Mouse (Mus musculus) hindbrain, embryonic 11.5 days (tissue): ENCODE measurements at regions not wholly inside any gene's neighbourhood (a gene's known extent, or its start where the extent isn't known, plus 50 kb on each side); places are given as distances from the start of the nearest gene placed in this dataset.

Experiments
- ATAC-seq: fragments of 200-750 bp; cut with Nextera tagmentation; 2 replicates; pipeline ENCODE4 v1.8.0; 2017; ENCODE audit warnings: mild to moderate bottlenecking, moderate TSS enrichment, moderate library complexity; ENCODE audit not compliant: low FRiP score
- DNase-seq: peaks from one replicate; pipeline ENCODE4 v3.0.0-alpha.2; 2015; ENCODE audit warnings: low spot score
- H3K27ac ChIP-seq: fragments of 300-500 bp; sonication (generic); 2 replicates; pipeline ENCODE4 v1.5.1; 2014; ENCODE audit warnings: mild to moderate bottlenecking, low read depth, low read length
- H3K27me3 ChIP-seq: fragments of 300-500 bp; sonication (generic); 2 replicates; pipeline ENCODE4 v1.6.1; 2014; ENCODE audit warnings: mild to moderate bottlenecking, low read length, moderate library complexity, mixed read lengths; ENCODE audit not compliant: control insufficient read depth, insufficient read depth
- H3K36me3 ChIP-seq: fragments of 300-500 bp; sonication (generic); 2 replicates; pipeline ENCODE4 v1.6.1; 2014; ENCODE audit warnings: mild to moderate bottlenecking, low read length, moderate library complexity, mixed read lengths; ENCODE audit not compliant: control insufficient read depth, insufficient read depth
- H3K4me1 ChIP-seq: fragments of 300-500 bp; sonication (generic); replicated peaks from 2 replicates; pipeline ENCODE4 v1.6.1; 2014; ENCODE audit warnings: low read length, mixed read lengths; ENCODE audit not compliant: control insufficient read depth, insufficient read depth
- H3K4me2 ChIP-seq: fragments of 300-500 bp; sonication (generic); replicated peaks from 2 replicates; pipeline ENCODE4 v1.6.1; 2014; ENCODE audit warnings: mild to moderate bottlenecking, low read depth, low read length
- H3K4me3 ChIP-seq: fragments of 300-500 bp; sonication (generic); 2 replicates; pipeline ENCODE4 v1.5.1; 2014; ENCODE audit warnings: low read depth, low read length
- H3K9ac ChIP-seq: fragments of 300-500 bp; sonication (generic); 2 replicates; pipeline ENCODE4 v1.6.1; 2014; ENCODE audit warnings: low read depth, low read length
- H3K9me3 ChIP-seq: fragments of 300-500 bp; sonication (generic); 2 replicates; pipeline ENCODE4 v1.6.1; 2016; ENCODE audit warnings: low read length; ENCODE audit not compliant: control insufficient read depth
- WGBS: fragments of 180-500 bp; shearing (Covaris S2); extraction: QIAGEN DNeasy Blood & Tissue Kit; methylation state at CpG from one replicate; pipeline ENCODE4 v1.1.7; 2014; 5-methylcytosine and 5-hydroxymethylcytosine counted together

DNA sequence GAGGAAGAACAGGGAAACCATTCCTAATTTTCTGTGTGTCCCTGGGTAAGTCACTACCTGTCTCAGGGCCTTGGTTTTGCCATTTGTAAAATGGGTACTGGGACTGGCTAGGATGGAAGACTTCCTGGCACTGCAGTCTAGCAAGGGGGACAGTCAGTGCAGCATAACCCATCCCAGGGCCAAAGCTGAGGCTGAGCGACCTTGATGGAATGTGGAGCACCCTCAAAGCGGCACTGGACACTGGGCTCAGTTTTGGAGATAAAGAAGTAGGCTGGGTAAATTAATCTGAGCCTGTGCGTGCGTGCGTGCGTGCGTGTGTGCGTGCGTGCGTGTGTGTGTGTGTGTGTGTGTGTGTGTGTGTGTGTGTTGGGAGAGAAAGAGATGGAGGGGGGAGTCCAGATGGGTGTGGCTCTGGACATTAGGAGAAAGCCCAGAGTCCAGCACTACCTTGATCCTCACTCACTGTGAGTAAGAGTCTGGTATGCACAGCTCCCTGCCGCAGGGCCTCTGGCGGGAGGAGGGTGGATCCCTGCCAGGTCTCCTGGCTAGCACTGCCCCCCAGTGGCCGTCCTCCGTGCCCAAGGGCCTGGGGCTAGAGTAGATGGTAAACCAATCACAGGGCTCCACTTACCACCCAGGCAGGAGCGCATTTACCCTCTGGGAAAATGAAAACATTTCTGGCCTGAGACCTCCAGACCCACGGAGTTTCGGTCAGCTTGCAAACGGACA, 320.3 kb upstream of the Dio3 start:
- H3K27ac ChIP-seq: no peak overlapping the region
- no peak overlapping the region for H3K4me2 ChIP-seq
- H3K9me3 ChIP-seq: no peaks in the 10 kb centered on the region
- 47% methylated on average over 18 of the region's 18 CpGs for WGBS
- peak; percentile 94 for ATAC-seq
- H3K4me1 ChIP-seq: no peaks in the 10 kb centered on the region
- no peaks in the 10 kb centered on the region for H3K36me3 ChIP-seq
- no peaks in the 10 kb centered on the region for H3K27me3 ChIP-seq
- H3K9ac ChIP-seq: no peak overlapping the region
- no peak overlapping the region for H3K4me3 ChIP-seq
- DNase-seq: peak; percentile 89

DNA sequence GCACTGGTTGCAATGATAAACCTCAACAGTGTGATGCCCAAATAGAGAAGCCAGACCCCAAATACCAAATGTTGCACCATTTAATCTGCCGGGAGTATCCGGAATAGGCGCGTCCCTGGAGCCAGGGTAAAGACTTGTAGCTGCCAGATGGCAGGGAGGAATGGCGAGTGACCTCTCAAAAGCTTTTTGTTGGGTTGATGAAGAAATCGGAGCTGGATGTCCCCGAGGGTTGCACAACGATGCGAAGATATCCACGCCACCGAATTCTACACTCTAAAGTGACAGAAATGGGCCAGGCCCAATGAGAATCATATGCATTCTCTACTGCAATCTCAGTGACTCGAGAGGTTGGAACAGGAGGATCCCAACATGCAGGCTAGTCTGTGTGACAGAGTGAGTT, 312.1 kb upstream of the Dio3 start:
- no peaks in the 10 kb centered on the region for H3K36me3 ChIP-seq
- H3K4me2 ChIP-seq: no peak overlapping the region
- H3K9me3 ChIP-seq: no peaks in the 10 kb centered on the region
- no peak overlapping the region for H3K9ac ChIP-seq
- 86% methylated on average over 12 of the region's 12 CpGs for WGBS
- H3K4me1 ChIP-seq: no peaks in the 10 kb centered on the region
- no peaks in the 10 kb centered on the region for H3K27me3 ChIP-seq
- no peak for DNase-seq
- ATAC-seq: no peak
- H3K4me3 ChIP-seq: no peak overlapping the region
- no peak overlapping the region for H3K27ac ChIP-seq

DNA sequence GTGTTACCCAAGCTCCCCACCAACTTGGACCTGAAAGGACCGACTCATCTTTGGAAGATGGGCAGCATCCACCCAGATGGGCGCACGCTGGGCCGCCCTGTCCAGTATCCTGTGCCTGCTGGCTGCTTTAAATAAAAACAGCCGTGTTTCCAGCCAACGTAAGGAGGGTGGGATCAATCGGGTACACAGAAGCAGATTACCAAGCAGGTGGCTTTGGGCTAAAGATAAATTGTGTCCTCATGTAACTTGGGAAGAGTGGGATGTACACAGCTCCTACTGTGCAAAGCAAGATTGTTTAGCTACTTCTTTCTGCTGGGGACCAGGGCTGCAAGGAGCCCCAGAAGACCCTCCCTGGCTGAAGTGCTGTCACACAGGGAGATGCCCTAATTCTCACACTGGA, 310.6 kb upstream of the Dio3 start:
- no peak for DNase-seq
- no peak overlapping the region for H3K9ac ChIP-seq
- no peaks in the 10 kb centered on the region for H3K9me3 ChIP-seq
- no peak overlapping the region for H3K4me2 ChIP-seq
- no peak for ATAC-seq
- no peak overlapping the region for H3K4me3 ChIP-seq
- H3K27ac ChIP-seq: no peak overlapping the region
- WGBS: 77% methylated on average over 7 of the region's 7 CpGs
- no peaks in the 10 kb centered on the region for H3K36me3 ChIP-seq
- no peaks in the 10 kb centered on the region for H3K4me1 ChIP-seq
- no peaks in the 10 kb centered on the region for H3K27me3 ChIP-seq

DNA sequence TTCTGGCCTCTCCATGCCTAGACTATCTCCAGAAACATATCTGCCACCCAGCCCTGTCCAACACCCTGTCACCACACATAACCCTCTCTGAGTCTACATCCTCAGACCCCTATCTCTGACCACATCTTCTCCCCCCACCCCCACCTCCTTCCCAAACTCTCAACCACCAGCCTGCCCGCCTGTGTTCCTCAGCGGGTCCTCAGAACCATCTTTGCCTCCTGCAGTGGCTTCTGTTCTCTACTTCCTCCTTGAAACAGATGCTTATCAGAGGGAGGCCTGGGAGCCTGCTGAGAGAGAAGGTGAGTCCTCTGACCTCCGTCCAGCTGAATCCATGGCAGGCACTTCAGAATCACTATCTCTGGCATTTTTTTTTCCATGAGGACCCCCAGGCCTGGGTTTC, 307.4 kb upstream of the Dio3 start:
- H3K9me3 ChIP-seq: no peaks in the 10 kb centered on the region
- H3K4me2 ChIP-seq: no peak overlapping the region
- no peak overlapping the region for H3K27ac ChIP-seq
- H3K9ac ChIP-seq: no peak overlapping the region
- no peaks in the 10 kb centered on the region for H3K27me3 ChIP-seq
- no peak for DNase-seq
- 55% methylated on average over 3 of the region's 3 CpGs for WGBS
- no peaks in the 10 kb centered on the region for H3K4me1 ChIP-seq
- H3K36me3 ChIP-seq: no peaks in the 10 kb centered on the region
- ATAC-seq: no peak
- no peak overlapping the region for H3K4me3 ChIP-seq

DNA sequence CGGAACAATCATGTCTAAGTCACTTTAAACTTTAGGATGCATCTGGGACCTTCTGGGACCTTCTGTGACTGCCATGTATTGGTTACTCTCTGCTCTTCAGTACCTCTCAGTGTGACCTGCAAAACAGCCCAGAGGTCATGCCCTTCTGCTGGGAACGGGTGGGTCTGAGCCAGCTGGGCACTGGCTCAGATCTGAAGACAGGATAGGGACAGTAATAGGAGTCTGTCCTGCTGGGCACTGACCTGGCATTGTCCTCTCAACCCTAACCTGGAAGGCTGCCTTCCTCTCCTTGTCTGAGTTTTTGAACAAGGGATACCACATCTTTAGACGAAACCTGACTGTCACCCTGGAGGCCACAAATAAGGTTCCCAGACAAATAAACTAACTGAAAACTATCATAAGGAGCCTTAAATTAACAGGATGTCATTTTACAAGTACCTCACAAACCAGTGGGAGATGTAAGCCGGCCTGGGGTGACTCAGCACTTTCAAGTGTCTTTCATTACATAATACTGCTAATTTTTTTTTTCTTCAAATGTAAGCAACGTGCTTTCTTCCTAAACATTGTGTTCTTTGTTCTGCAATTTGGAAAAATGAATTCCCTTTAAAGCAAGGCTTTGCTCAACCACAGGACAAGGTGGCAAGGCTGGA, 306.4 kb upstream of the Dio3 start:
- no peak overlapping the region for H3K4me3 ChIP-seq
- 65% methylated on average over 5 of the region's 5 CpGs for WGBS
- ATAC-seq: no peak
- H3K27ac ChIP-seq: no peak overlapping the region
- H3K9ac ChIP-seq: no peak overlapping the region
- DNase-seq: no peak
- no peaks in the 10 kb centered on the region for H3K4me1 ChIP-seq
- H3K9me3 ChIP-seq: no peaks in the 10 kb centered on the region
- H3K27me3 ChIP-seq: no peaks in the 10 kb centered on the region
- H3K4me2 ChIP-seq: no peak overlapping the region
- no peaks in the 10 kb centered on the region for H3K36me3 ChIP-seq

DNA sequence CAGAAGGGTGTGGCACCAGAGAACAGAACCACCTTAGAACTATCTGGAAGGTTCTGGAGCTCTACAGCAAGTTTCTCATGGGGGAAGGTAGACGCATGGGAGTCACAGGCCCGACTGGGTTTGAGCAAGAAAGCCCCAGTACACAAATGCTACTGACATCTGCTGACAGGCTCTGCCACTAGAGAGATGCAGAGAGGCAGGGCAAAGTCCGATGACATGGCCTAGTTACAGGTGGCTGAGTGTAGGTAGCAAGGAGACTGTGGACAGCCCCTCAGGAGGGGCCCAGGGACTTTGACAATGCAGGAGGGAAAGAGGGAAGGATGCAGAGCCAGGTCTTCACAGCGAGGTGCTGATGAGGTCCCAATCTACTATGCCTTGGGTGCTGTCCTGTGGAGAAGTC, 305.3 kb upstream of the Dio3 start:
- H3K9me3 ChIP-seq: no peaks in the 10 kb centered on the region
- no peak overlapping the region for H3K27ac ChIP-seq
- H3K9ac ChIP-seq: no peak overlapping the region
- 88% methylated on average over 4 of the region's 4 CpGs for WGBS
- H3K4me2 ChIP-seq: no peak overlapping the region
- no peaks in the 10 kb centered on the region for H3K27me3 ChIP-seq
- H3K36me3 ChIP-seq: no peaks in the 10 kb centered on the region
- ATAC-seq (no peak), DNase-seq (no peak)
- H3K4me1 ChIP-seq: no peaks in the 10 kb centered on the region
- no peak overlapping the region for H3K4me3 ChIP-seq

DNA sequence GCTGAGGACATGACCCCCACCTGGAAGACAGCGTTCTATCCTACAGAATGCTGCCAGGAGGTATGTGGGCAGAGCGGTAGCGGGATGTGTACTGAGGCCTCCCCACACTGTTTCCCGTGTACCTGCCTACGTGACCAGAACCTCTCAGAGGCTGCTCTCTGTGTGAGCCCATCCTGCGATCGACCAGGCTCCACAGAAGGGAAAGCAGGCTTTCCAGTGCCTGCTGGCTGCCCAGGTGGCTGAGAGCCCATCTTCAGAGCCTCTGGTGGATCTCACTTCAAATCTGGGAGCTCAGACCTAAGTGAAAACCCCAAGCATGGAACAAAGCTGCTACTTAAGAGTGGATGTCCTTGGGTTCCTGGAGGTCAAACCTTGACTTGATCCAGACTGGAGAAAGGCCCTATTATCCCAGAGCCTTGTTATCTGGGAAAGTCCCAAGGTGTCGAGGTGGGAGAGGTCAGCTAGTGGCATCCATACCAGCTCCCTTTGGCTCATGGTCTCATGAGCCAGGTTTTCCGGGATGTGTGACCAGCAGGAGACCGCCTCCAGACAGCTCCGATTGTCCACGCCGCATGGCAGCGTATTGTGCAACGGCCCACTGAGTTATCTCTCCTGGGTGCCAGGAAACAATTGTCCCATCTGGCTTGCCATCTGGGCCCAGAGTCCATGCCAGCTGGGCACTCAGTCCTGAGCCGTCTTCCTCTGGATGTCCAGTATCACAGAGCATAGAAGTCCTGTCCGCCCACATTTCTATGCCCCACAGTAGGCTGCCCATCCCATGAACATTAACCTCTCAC, 303.5 kb upstream of the Dio3 start:
- Histone ChIP-seq H3K4me2 (no peak overlapping the region), H3K9ac (no peak overlapping the region), H3K36me3 (no peaks in the 10 kb centered on the region), H3K4me3 (no peak overlapping the region), H3K4me1 (no peaks in the 10 kb centered on the region), H3K27ac (no peak overlapping the region), H3K9me3 (no peaks in the 10 kb centered on the region), H3K27me3 (no peaks in the 10 kb centered on the region)
- WGBS: 74% methylated on average over 17 of the region's 17 CpGs
- DNase-seq (no peak), ATAC-seq (no peak)

DNA sequence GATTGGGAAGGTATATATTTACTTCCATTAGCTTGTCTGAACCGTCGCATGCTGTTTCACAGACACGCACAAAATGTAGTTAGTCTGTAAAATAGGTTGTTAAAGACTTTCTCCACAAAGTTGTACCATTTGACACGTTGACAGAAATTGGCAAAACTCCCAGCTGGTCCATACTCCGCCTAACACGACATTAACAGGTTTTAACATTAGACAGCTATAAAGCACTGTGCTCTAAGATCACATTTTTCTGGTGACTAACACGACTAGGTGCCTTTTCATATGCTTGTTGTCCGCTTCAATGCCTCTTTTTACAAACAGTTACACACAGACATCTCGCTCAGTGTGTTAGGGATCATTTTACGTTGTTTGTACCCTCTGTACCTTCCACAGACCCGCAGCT, 294.2 kb upstream of the Dio3 start:
- no peaks in the 10 kb centered on the region for H3K36me3 ChIP-seq

More for the DNA sequence above, 294.2 kb upstream of the Dio3 start:
- H3K4me1 ChIP-seq: no peaks in the 10 kb centered on the region
- no peak overlapping the region for H3K27ac ChIP-seq
- H3K9me3 ChIP-seq: no peaks in the 10 kb centered on the region
- H3K27me3 ChIP-seq: no peaks in the 10 kb centered on the region
- ATAC-seq: no peak
- no peak overlapping the region for H3K4me3 ChIP-seq
- no peak for DNase-seq
- 90% methylated on average over 11 of the region's 11 CpGs for WGBS
- H3K4me2 ChIP-seq: no peak overlapping the region
- no peak overlapping the region for H3K9ac ChIP-seq
